Mouse (Mus musculus): ENCODE data around the gene H6pd. TPM values are rescaled to one million over a fixed set of nuclear protein-coding genes. Genes with fewer than 3 reads are reported as not detected.
"Not testable (repeated sequence)": the region's sequence is repeated elsewhere in the genome, so short reads cannot be mapped to it uniquely, and the experiment has no call there.

Gene H6pd
- polyA plus RNA-seq, 1 experiment from 2014 or later: 1.9 TPM

GRCm38 (mm10) chr4:150040856-150041255 is 32.0 kb upstream of the H6pd start:
- ATAC-seq; H3K4me3 ChIP-seq (replicated peaks); H3K9me3 ChIP-seq; H3K27ac ChIP-seq; H3K4me2 ChIP-seq (replicated peaks); H3K4me1 ChIP-seq (replicated peaks); H3K9ac ChIP-seq (replicated peaks); H3K36me3 ChIP-seq: not testable (repeated sequence)
- 59% methylated on average over 1 of the region's 1 CpGs for WGBS
- peaks cover 15% of the 10 kb centered on the region for H3K27me3 ChIP-seq

GRCm38 (mm10) chr4:150040003-150040581 is 31.3 kb upstream of the H6pd start:
- no peak for ATAC-seq
- no peak overlapping the region for H3K4me2 ChIP-seq (replicated peaks)
- H3K4me3 ChIP-seq (replicated peaks): no peak overlapping the region
- H3K9me3 ChIP-seq: no peaks in the 10 kb centered on the region
- no peak overlapping the region for H3K27ac ChIP-seq
- no peaks in the 10 kb centered on the region for H3K4me1 ChIP-seq (replicated peaks)
- WGBS: 83% methylated on average over 9 of the region's 9 CpGs
- H3K36me3 ChIP-seq: no peaks in the 10 kb centered on the region
- no peak overlapping the region for H3K9ac ChIP-seq (replicated peaks)
- H3K27me3 ChIP-seq: peaks cover 13% of the 10 kb centered on the region

GRCm38 (mm10) chr4:150038533-150038932 is 29.7 kb upstream of the H6pd start:
- no peak overlapping the region for H3K4me2 ChIP-seq (replicated peaks)
- peaks cover 28% of the 10 kb centered on the region for H3K27me3 ChIP-seq
- no peak overlapping the region for H3K27ac ChIP-seq
- H3K4me1 ChIP-seq (replicated peaks): peaks cover 3% of the 10 kb centered on the region
- H3K9me3 ChIP-seq: no peaks in the 10 kb centered on the region
- ATAC-seq: no peak
- no peak overlapping the region for H3K9ac ChIP-seq (replicated peaks)
- H3K4me3 ChIP-seq (replicated peaks): no peak overlapping the region
- H3K36me3 ChIP-seq: no peaks in the 10 kb centered on the region
- WGBS: 90% methylated on average over 7 of the region's 7 CpGs

GRCm38 (mm10) chr4:150036094-150036493 is 27.3 kb upstream of the H6pd start:
- no peak overlapping the region for H3K9ac ChIP-seq (replicated peaks)
- no peak overlapping the region for H3K27ac ChIP-seq
- H3K9me3 ChIP-seq: no peaks in the 10 kb centered on the region
- H3K4me3 ChIP-seq (replicated peaks): no peak overlapping the region
- WGBS: 83% methylated on average over 6 of the region's 6 CpGs
- H3K4me2 ChIP-seq (replicated peaks): no peak overlapping the region
- peaks cover 14% of the 10 kb centered on the region for H3K4me1 ChIP-seq (replicated peaks)
- H3K36me3 ChIP-seq: no peaks in the 10 kb centered on the region
- no peak for ATAC-seq
- H3K27me3 ChIP-seq: peaks cover 50% of the 10 kb centered on the region

GRCm38 (mm10) chr4:150035280-150035679 is 26.5 kb upstream of the H6pd start:
- ATAC-seq: peak; percentile 36; the same call in 1 of the 2 replicates
- 14% methylated on average over 10 of the region's 10 CpGs for WGBS
- peaks cover 58% of the 10 kb centered on the region for H3K27me3 ChIP-seq

GRCm38 (mm10) chr4:150033261-150033671 is 24.4 kb upstream of the H6pd start:
- H3K4me2 ChIP-seq (replicated peaks): peak overlapping the region; percentile 53
- H3K27ac ChIP-seq: no peak overlapping the region
- H3K4me1 ChIP-seq (replicated peaks): peaks cover 41% of the 10 kb centered on the region
- no peaks in the 10 kb centered on the region for H3K9me3 ChIP-seq
- no peaks in the 10 kb centered on the region for H3K36me3 ChIP-seq
- H3K27me3 ChIP-seq: peaks cover 77% of the 10 kb centered on the region
- H3K4me3 ChIP-seq (replicated peaks): peak overlapping the region; percentile 26
- WGBS: under 1% methylated on average over 31 of the region's 31 CpGs
- H3K9ac ChIP-seq (replicated peaks): peak overlapping the region; percentile 10; the same call in 1 of the 2 replicates
- ATAC-seq: peak; percentile 70

More at GRCm38 (mm10) chr4:150035280-150035679, 26.5 kb upstream of the H6pd start:
- no peak overlapping the region for H3K27ac ChIP-seq
- H3K36me3 ChIP-seq: no peaks in the 10 kb centered on the region
- no peak overlapping the region for H3K4me3 ChIP-seq (replicated peaks)
- no peak overlapping the region for H3K4me2 ChIP-seq (replicated peaks)
- peaks cover 22% of the 10 kb centered on the region for H3K4me1 ChIP-seq (replicated peaks)
- no peak overlapping the region for H3K9ac ChIP-seq (replicated peaks)
- no peaks in the 10 kb centered on the region for H3K9me3 ChIP-seq

GRCm38 (mm10) chr4:150031234-150031890 is 22.5 kb upstream of the H6pd start:
- Histone ChIP-seq H3K4me3 (replicated peaks) (peak overlapping the region; percentile 43), H3K36me3 (no peaks in the 10 kb centered on the region), H3K27me3 (peaks cover 96% of the 10 kb centered on the region), H3K27ac (no peak overlapping the region), H3K9me3 (no peaks in the 10 kb centered on the region), H3K9ac (replicated peaks) (no peak overlapping the region), H3K4me2 (replicated peaks) (peak overlapping the region; percentile 85), H3K4me1 (replicated peaks) (peaks cover 41% of the 10 kb centered on the region)
- no peak for ATAC-seq
- WGBS: 20% methylated on average over 14 of the region's 14 CpGs

GRCm38 (mm10) chr4:150030449-150031233 is 21.8 kb upstream of the H6pd start:
- Histone ChIP-seq H3K27ac (no peak overlapping the region), H3K9me3 (no peaks in the 10 kb centered on the region)
- 0 out of 2 replicates have a peak, but pooled peaks have one; percentile 57 for ATAC-seq

GRCm38 (mm10) chr4:150029885-150030284 is 21.1 kb upstream of the H6pd start:
- Histone ChIP-seq H3K27me3 (peaks cover 85% of the 10 kb centered on the region), H3K4me2 (replicated peaks) (peak overlapping the region; percentile 85), H3K4me1 (replicated peaks) (peaks cover 41% of the 10 kb centered on the region), H3K36me3 (no peaks in the 10 kb centered on the region), H3K9me3 (no peaks in the 10 kb centered on the region), H3K4me3 (replicated peaks) (peak overlapping the region; percentile 43), H3K27ac (no peak overlapping the region), H3K9ac (replicated peaks) (peak overlapping the region; percentile 2; the same call in 1 of the 2 replicates)
- ATAC-seq: no peak
- WGBS: 4% methylated on average over 11 of the region's 11 CpGs

More at GRCm38 (mm10) chr4:150030449-150031233, 21.8 kb upstream of the H6pd start:
- Histone ChIP-seq H3K4me3 (replicated peaks) (peak overlapping the region; percentile 43), H3K4me1 (replicated peaks) (peaks cover 41% of the 10 kb centered on the region), H3K9ac (replicated peaks) (peak overlapping the region; percentile 58), H3K36me3 (no peaks in the 10 kb centered on the region), H3K27me3 (peaks cover 91% of the 10 kb centered on the region), H3K4me2 (replicated peaks) (peak overlapping the region; percentile 85)
- 1% methylated on average over 28 of the region's 28 CpGs for WGBS

GRCm38 (mm10) chr4:150023518-150023917 is 14.7 kb upstream of the H6pd start:
- WGBS: 77% methylated on average over 7 of the region's 7 CpGs
- Histone ChIP-seq H3K27me3 (peaks cover 23% of the 10 kb centered on the region), H3K9me3 (no peaks in the 10 kb centered on the region), H3K4me1 (replicated peaks) (peaks cover 1% of the 10 kb centered on the region), H3K9ac (replicated peaks) (no peak overlapping the region), H3K27ac (no peak overlapping the region), H3K4me3 (replicated peaks) (no peak overlapping the region), H3K36me3 (no peaks in the 10 kb centered on the region), H3K4me2 (replicated peaks) (no peak overlapping the region)
- no peak for ATAC-seq

GRCm38 (mm10) chr4:150019741-150020380 is 11.0 kb upstream of the H6pd start:
- 85% methylated on average over 15 of the region's 15 CpGs for WGBS
- no peak for ATAC-seq
- no peak overlapping the region for H3K27ac ChIP-seq

More at GRCm38 (mm10) chr4:150019741-150020380, 11.0 kb upstream of the H6pd start:
- H3K27me3 ChIP-seq: no peaks in the 10 kb centered on the region
- no peaks in the 10 kb centered on the region for H3K4me1 ChIP-seq (replicated peaks)
- H3K9ac ChIP-seq (replicated peaks): no peak overlapping the region
- no peak overlapping the region for H3K4me3 ChIP-seq (replicated peaks)
- no peaks in the 10 kb centered on the region for H3K36me3 ChIP-seq
- no peak overlapping the region for H3K4me2 ChIP-seq (replicated peaks)
- H3K9me3 ChIP-seq: no peaks in the 10 kb centered on the region

All from midbrain, embryonic 13.5 days (tissue).